Mouse (Mus musculus) liver, embryonic 15.5 days (tissue): ENCODE measurements around the gene Fstl1. TPM values are rescaled to one million over a fixed set of nuclear protein-coding genes. Genes with fewer than 3 reads are reported as not detected.

Experiments
- ATAC-seq: fragments of 200-750 bp; cut with Nextera tagmentation; 2 replicates; pipeline ENCODE4 v1.8.0; 2017; ENCODE audit warnings: moderate number of reproducible peaks, mild to moderate bottlenecking, moderate library complexity; ENCODE audit not compliant: insufficient read depth
- H3K27ac ChIP-seq: fragments of 300-500 bp; sonication (generic); replicated peaks from 2 replicates; pipeline ENCODE4 v1.5.1; 2015; ENCODE audit warnings: mild to moderate bottlenecking, inconsistent platforms
- H3K27me3 ChIP-seq: fragments of 300-500 bp; sonication (generic); 2 replicates; pipeline ENCODE4 v1.6.1; 2015; ENCODE audit warnings: mild to moderate bottlenecking, inconsistent platforms
- H3K36me3 ChIP-seq: fragments of 300-500 bp; sonication (generic); replicated peaks from 2 replicates; pipeline ENCODE4 v1.6.1; 2015; ENCODE audit warnings: moderate library complexity, mild to moderate bottlenecking, inconsistent platforms
- H3K4me1 ChIP-seq: fragments of 300-500 bp; sonication (generic); replicated peaks from 2 replicates; pipeline ENCODE4 v1.6.1; 2015; ENCODE audit warnings: inconsistent platforms
- H3K4me2 ChIP-seq: fragments of 300-500 bp; sonication (generic); 2 replicates; pipeline ENCODE4 v1.6.1; 2015; ENCODE audit warnings: moderate library complexity, mild to moderate bottlenecking, inconsistent platforms
- H3K4me3 ChIP-seq: fragments of 300-500 bp; sonication (generic); replicated peaks from 2 replicates; pipeline ENCODE4 v1.5.1; 2015; ENCODE audit warnings: mild to moderate bottlenecking, inconsistent platforms
- H3K9ac ChIP-seq: fragments of 300-500 bp; sonication (generic); 2 replicates; pipeline ENCODE4 v1.6.1; 2015; ENCODE audit warnings: moderate library complexity, mild to moderate bottlenecking, inconsistent platforms
- H3K9me3 ChIP-seq: fragments of 300-500 bp; sonication (generic); replicated peaks from 2 replicates; pipeline ENCODE4 v1.6.1; 2016; ENCODE audit warnings: inconsistent platforms
- WGBS: fragments of 180-500 bp; shearing (Covaris S2); methylation state at CpG from one replicate; pipeline ENCODE4 v1.1.7; 2015; ENCODE audit warnings: mixed read lengths; ENCODE audit not compliant: insufficient replicate concordance; 5-methylcytosine and 5-hydroxymethylcytosine counted together
- polyA plus RNA-seq: library from polyadenylated mRNA; unstranded; fragments of >200 nt; fragmentation: Nextera tagmentation; extraction: Ambion mirVana; gene quantifications from 2 replicates; pipeline ENCODE4 v1.2.1, GENCODE M21; 2015

The Fstl1 gene
- polyA plus RNA-seq, 1 experiment from 2014 or later: 18.8 TPM

- WGBS: 75% methylated on average over 2 of the region's 2 CpGs
- Histone ChIP-seq H3K27ac (no peak overlapping the region), H3K4me2 (no peak overlapping the region), H3K9me3 (no peaks in the 10 kb centered on the region), H3K27me3 (no peaks in the 10 kb centered on the region), H3K9ac (no peak overlapping the region), H3K4me3 (no peak overlapping the region), H3K4me1 (peaks cover 4% of the 10 kb centered on the region; the same call in 1 of the 2 replicates), H3K36me3 (no peaks in the 10 kb centered on the region)
- no peak for ATAC-seq
Measured at GRCm38 (mm10) chr16:37757223-37757622, 19.4 kb upstream of the Fstl1 start.

- no peaks in the 10 kb centered on the region for H3K4me1 ChIP-seq
- WGBS: 45% methylated on average over 5 of the region's 5 CpGs
- H3K36me3 ChIP-seq: no peaks in the 10 kb centered on the region
- ATAC-seq: no peak
- H3K9me3 ChIP-seq: no peaks in the 10 kb centered on the region
- H3K4me3 ChIP-seq: no peak overlapping the region
- no peak overlapping the region for H3K27ac ChIP-seq
- no peak overlapping the region for H3K4me2 ChIP-seq
- no peaks in the 10 kb centered on the region for H3K27me3 ChIP-seq
- H3K9ac ChIP-seq: no peak overlapping the region
Measured at GRCm38 (mm10) chr16:37763797-37764196, 12.9 kb upstream of the Fstl1 start.

- Histone ChIP-seq H3K36me3 (no peaks in the 10 kb centered on the region), H3K27me3 (peaks cover 39% of the 10 kb centered on the region), H3K4me3 (peak overlapping the region; percentile 54), H3K4me1 (no peaks in the 10 kb centered on the region), H3K27ac (no peak overlapping the region), H3K4me2 (peak overlapping the region; percentile 65), H3K9ac (no peak overlapping the region), H3K9me3 (no peaks in the 10 kb centered on the region)
- ATAC-seq: no peak
- 19% methylated on average over 14 of the region's 14 CpGs for WGBS
Measured at GRCm38 (mm10) chr16:37776166-37776859, 360 bp upstream of the Fstl1 start.

DNA sequence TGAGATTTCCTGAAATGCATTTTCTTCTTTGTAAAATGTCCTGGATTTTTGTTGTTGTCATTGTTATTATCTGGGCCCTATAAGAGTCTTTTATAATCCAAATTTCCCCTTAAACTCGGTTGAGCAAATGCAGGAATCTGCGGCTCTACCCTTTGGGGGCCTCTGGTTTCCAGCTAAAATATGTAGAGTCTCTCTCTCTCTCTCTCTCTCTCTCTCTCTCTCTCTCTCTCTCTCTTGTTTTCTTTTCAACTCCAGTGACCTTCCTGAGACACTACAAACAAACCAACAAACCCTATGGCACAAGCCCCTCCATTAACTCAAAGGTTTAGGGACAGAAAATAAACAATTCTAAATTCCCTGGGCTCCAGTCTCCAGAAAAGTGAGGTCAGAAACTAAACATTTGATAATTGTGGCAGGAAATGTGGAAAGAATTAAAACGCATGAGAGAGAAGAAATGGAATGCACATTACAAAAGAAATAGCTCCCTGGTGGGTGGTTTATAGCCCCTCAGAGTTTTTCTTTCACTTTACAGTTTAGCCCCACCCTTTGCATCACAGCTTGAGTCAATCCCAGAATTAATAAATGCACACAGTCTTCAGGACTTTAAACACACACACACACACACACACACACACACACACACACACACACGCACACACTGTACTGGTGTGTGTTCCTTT, 1.3 kb downstream of the Fstl1 start:
- Histone ChIP-seq H3K36me3 (no peaks in the 10 kb centered on the region), H3K4me1 (no peaks in the 10 kb centered on the region), H3K27me3 (peaks cover 39% of the 10 kb centered on the region), H3K9me3 (no peaks in the 10 kb centered on the region), H3K27ac (no peak overlapping the region), H3K9ac (no peak overlapping the region), H3K4me2 (no peak overlapping the region), H3K4me3 (no peak overlapping the region)
- ATAC-seq: no peak
- 27% methylated on average over 4 of the region's 4 CpGs for WGBS

DNA sequence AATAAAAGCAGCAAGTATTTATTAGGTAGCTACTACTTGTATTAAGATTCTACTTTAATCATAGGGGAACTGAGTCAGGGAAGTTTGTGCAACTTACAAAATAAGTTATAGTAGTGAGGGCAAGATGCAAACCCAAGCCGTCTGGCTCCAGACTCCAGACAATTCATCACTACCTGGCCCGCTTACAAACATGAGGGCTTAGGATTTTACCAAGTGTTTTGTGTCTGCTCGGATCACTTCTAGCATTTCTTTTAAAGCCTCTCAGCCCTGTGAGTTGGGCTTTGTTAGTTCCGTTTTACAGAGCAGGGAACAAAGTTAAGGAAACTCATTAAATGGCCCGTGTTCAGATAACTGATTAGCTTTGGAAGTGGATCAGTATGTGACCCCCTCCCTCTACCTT, 1.9 kb downstream of the Fstl1 start:
- H3K4me2 ChIP-seq: no peak overlapping the region
- no peak for ATAC-seq
- peaks cover 39% of the 10 kb centered on the region for H3K27me3 ChIP-seq
- no peaks in the 10 kb centered on the region for H3K36me3 ChIP-seq
- H3K9me3 ChIP-seq: no peaks in the 10 kb centered on the region
- 54% methylated on average over 5 of the region's 5 CpGs for WGBS
- no peak overlapping the region for H3K4me3 ChIP-seq
- H3K4me1 ChIP-seq: no peaks in the 10 kb centered on the region
- H3K27ac ChIP-seq: no peak overlapping the region
- H3K9ac ChIP-seq: no peak overlapping the region

DNA sequence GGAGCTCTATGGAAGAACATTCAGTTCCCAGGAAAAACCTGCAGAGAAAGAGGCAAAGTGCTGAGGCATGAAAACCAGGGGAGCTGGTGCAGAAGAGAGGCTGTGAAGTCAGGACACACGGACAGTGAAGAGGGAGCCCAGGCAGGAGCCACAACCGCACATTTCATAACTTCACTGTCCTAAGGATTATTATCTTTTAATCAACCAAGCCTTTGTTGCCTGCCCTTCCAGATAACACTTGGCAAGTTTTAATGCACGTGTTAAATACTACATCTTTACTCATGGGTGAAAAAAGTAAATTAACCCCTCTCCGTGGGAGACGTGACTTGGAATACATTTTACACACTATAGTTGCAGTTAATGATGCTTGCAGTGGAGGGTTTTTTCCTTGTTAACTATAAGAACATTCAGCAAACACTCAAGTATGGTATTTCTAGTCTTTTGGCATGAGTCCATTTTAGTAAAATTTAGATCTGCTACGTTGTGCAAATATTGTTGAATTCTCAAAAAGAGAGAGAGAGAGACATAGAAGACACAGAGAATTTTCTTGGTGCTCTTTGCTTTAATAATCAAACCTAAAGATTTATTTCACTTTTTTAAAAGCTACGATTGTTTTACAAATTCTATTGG, 3.1 kb downstream of the Fstl1 start:
- 45% methylated on average over 7 of the region's 7 CpGs for WGBS
- H3K4me1 ChIP-seq: no peaks in the 10 kb centered on the region
- H3K9ac ChIP-seq: no peak overlapping the region
- no peak overlapping the region for H3K4me3 ChIP-seq
- H3K9me3 ChIP-seq: no peaks in the 10 kb centered on the region
- no peak overlapping the region for H3K4me2 ChIP-seq
- peaks cover 35% of the 10 kb centered on the region for H3K27me3 ChIP-seq
- no peak overlapping the region for H3K27ac ChIP-seq
- H3K36me3 ChIP-seq: no peaks in the 10 kb centered on the region
- no peak for ATAC-seq

GRCm38 (mm10) chr16:37780386-37780785, 3.7 kb downstream of the Fstl1 start:
- Histone ChIP-seq H3K4me2 (no peak overlapping the region), H3K27me3 (peaks cover 29% of the 10 kb centered on the region), H3K9me3 (no peaks in the 10 kb centered on the region), H3K9ac (no peak overlapping the region), H3K4me3 (no peak overlapping the region), H3K36me3 (no peaks in the 10 kb centered on the region), H3K27ac (no peak overlapping the region), H3K4me1 (no peaks in the 10 kb centered on the region)
- 20% methylated on average over 1 of the region's 1 CpGs for WGBS
- no peak for ATAC-seq

DNA sequence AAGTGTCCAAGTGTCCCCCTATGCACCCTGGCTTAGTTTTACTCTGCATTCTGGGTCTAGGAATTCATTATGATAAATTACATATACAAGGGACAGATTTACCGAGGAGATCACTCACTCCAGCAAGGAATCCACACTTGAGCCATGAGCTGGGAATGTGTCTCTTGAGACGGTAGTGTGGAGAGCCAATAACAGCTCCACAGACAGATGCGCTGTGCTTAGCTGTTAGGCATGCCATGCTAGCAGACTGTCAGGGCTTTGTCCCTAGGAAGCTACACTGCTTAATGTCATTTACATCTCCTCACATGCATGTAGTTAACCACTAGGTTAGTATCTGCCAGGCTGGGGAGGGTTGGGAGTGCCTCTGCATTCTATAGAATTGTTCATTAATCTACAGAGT, 4.2 kb downstream of the Fstl1 start:
- H3K36me3 ChIP-seq: no peaks in the 10 kb centered on the region
- no peak overlapping the region for H3K9ac ChIP-seq
- no peaks in the 10 kb centered on the region for H3K9me3 ChIP-seq
- no peak overlapping the region for H3K4me3 ChIP-seq
- ATAC-seq: no peak
- no peaks in the 10 kb centered on the region for H3K4me1 ChIP-seq
- WGBS: 75% methylated on average over 3 of the region's 3 CpGs
- H3K27me3 ChIP-seq: peaks cover 23% of the 10 kb centered on the region
- H3K4me2 ChIP-seq: no peak overlapping the region
- no peak overlapping the region for H3K27ac ChIP-seq

DNA sequence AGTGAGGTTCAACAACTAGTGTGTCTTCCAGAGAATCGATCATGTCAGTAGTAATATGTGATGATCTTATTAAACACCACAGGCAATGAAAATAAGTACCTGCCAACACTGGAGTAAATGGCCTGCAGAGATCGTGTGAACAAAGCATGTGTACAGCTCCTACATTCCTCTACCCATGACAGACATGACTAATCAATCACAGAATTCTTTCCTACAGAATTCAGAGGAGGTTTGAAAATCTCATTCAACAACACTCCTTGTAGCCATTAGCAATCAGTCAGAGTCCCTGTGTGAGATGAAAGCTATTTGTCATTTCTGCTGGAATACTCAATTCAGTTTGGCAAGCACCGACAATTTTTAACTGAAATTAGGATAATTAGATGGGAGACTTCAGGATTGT, 7.9 kb downstream of the Fstl1 start:
- Histone ChIP-seq H3K9ac (no peak overlapping the region), H3K36me3 (no peaks in the 10 kb centered on the region), H3K4me1 (no peaks in the 10 kb centered on the region), H3K4me3 (no peak overlapping the region), H3K27me3 (no peaks in the 10 kb centered on the region), H3K4me2 (no peak overlapping the region), H3K27ac (no peak overlapping the region), H3K9me3 (no peaks in the 10 kb centered on the region)
- no peak for ATAC-seq
- 62% methylated on average over 3 of the region's 3 CpGs for WGBS

DNA sequence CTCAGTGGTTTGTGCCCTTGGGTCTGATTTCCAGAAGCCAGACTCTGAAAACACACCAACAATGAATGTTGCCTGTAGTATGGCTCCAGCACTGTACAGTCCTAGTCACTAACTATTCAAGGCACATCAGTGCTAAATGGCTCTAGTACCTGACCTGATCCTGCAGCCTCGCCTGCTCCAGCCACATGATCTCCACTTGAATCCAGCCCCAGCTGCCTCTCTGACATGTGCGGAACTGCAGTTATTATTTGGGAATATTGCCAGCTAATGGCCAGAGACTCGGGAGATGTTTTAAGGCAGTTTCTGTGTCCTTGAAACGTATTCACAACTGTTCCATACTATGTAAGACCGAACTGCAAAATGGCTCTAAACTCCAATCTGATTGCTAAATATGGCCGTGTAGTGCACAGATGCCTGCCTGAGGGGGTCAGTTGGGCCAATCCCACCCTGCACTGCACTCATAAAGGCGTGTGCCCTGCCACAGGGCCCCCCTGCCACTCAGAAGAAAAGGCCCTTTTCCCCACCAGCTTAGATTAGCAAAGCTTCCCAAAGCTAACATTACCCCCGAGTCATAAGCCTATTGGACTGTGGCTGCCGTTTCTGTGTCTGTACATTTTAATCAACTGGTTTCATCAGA, 11.0 kb downstream of the Fstl1 start:
- 45% methylated on average over 9 of the region's 9 CpGs for WGBS
- no peaks in the 10 kb centered on the region for H3K4me1 ChIP-seq
- H3K9me3 ChIP-seq: no peaks in the 10 kb centered on the region

DNA sequence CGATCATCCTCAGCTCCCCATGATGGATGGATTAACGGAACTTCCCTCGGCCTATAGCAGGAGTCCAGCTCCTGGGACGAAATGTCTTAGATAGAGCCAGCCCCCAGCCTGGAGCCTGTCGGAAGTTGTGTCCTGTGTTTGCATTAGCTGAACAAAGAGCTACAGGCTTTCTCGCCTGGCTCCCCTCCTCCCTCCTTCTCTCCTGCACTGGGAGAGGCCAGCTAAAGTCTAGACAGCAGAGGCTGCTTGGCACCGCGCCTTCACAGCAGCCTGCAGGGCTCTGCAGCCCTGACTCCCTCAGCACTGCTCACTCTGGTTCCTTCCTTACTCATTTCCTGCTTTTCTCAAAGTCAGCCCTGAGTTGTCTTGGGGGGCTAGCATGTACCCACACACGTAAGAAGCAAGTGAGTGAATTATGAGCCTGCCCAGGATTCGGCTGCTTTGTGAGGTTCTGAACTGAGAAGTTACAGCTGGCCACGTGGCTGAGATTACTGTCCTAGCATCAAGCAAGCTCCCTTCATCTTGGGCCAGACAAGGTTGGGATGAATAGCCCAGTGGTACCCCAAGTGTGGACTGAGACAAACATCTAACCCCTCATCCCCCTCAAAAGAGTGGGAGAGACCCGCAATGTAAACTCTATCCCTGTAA, 11.8 kb downstream of the Fstl1 start:
- no peaks in the 10 kb centered on the region for H3K36me3 ChIP-seq
- no peaks in the 10 kb centered on the region for H3K4me1 ChIP-seq
- no peaks in the 10 kb centered on the region for H3K9me3 ChIP-seq
- no peak overlapping the region for H3K9ac ChIP-seq
- 36% methylated on average over 12 of the region's 12 CpGs for WGBS
- H3K27me3 ChIP-seq: no peaks in the 10 kb centered on the region
- no peak overlapping the region for H3K4me2 ChIP-seq
- H3K27ac ChIP-seq: no peak overlapping the region
- no peak overlapping the region for H3K4me3 ChIP-seq
- ATAC-seq: no peak

More for the DNA sequence above, 11.0 kb downstream of the Fstl1 start:
- no peaks in the 10 kb centered on the region for H3K27me3 ChIP-seq
- H3K4me2 ChIP-seq: no peak overlapping the region
- no peaks in the 10 kb centered on the region for H3K36me3 ChIP-seq
- no peak for ATAC-seq
- no peak overlapping the region for H3K4me3 ChIP-seq
- no peak overlapping the region for H3K9ac ChIP-seq
- H3K27ac ChIP-seq: no peak overlapping the region
